Mouse (Mus musculus) midbrain, embryonic 13.5 days (tissue): ENCODE data around the gene Fxyd3. TPM values are rescaled to one million over a fixed set of nuclear protein-coding genes. Genes with fewer than 3 reads are reported as not detected.
A peak's percentile ranks its signal among the peaks of the same experiment; 100 is the strongest.

ENCODE experiments used
- ATAC-seq: fragments of 200-750 bp; cut with Nextera tagmentation; 2 replicates; pipeline ENCODE4 v1.8.0; 2017; ENCODE audit warnings: mild to moderate bottlenecking, moderate TSS enrichment, moderate library complexity
- H3K27ac ChIP-seq: fragments of 300-500 bp; sonication (generic); 2 replicates; pipeline ENCODE4 v1.5.1; 2015; ENCODE audit warnings: inconsistent platforms, mild to moderate bottlenecking, moderate library complexity
- H3K27me3 ChIP-seq: fragments of 300-500 bp; sonication (generic); 2 replicates; pipeline ENCODE4 v1.6.1; 2015; ENCODE audit warnings: mild to moderate bottlenecking, inconsistent platforms
- H3K36me3 ChIP-seq: fragments of 300-500 bp; sonication (generic); 2 replicates; pipeline ENCODE4 v1.6.1; 2015; ENCODE audit warnings: mild to moderate bottlenecking, inconsistent platforms
- H3K4me1 ChIP-seq: fragments of 300-500 bp; sonication (generic); replicated peaks from 2 replicates; pipeline ENCODE4 v1.6.1; 2015; ENCODE audit warnings: inconsistent platforms
- H3K4me2 ChIP-seq: fragments of 300-500 bp; sonication (generic); replicated peaks from 2 replicates; pipeline ENCODE4 v1.6.1; 2015; ENCODE audit warnings: moderate library complexity, mild to moderate bottlenecking, inconsistent platforms
- H3K4me3 ChIP-seq: fragments of 300-500 bp; sonication (generic); replicated peaks from 2 replicates; pipeline ENCODE4 v1.5.1; 2015; ENCODE audit warnings: mild to moderate bottlenecking, inconsistent platforms
- H3K9ac ChIP-seq: fragments of 300-500 bp; sonication (generic); replicated peaks from 2 replicates; pipeline ENCODE4 v1.6.1; 2015; ENCODE audit warnings: mild to moderate bottlenecking, inconsistent platforms
- H3K9me3 ChIP-seq: fragments of 300-500 bp; sonication (generic); 2 replicates; pipeline ENCODE4 v1.6.1; 2016; ENCODE audit warnings: mild to moderate bottlenecking, inconsistent platforms
- WGBS: fragments of 180-500 bp; shearing (Covaris S2); methylation state at CpG from one replicate; pipeline ENCODE4 v1.1.7; 2015; 5-methylcytosine and 5-hydroxymethylcytosine counted together
- polyA plus RNA-seq: library from polyadenylated mRNA; unstranded; fragments of >200 nt; fragmentation: Nextera tagmentation; extraction: Ambion mirVana; gene quantifications from 2 replicates; pipeline ENCODE4 v1.2.1, GENCODE M21; 2015

Fxyd3 gene
- polyA plus RNA-seq, 1 experiment from 2014 or later, result 0.47 TPM

DNA sequence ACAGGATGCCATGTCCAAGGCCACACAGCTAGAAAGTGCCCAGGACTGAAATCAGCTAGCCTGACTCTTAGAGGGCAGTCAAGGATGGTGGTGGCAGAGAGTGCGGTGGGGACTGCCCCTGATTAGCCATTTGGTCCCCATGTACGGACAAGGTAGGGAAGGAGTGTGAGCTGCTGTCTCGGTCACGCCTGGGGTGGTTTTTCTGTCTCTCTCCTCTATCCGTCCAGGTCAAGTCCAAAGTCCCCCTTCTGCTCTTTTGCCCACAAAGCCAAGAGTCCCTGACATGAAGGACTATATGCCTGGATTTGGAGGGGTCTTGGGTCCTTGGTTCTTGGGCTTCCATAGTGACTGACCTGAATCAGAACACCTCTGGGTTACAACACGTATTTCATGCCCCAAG, 37.3 kb upstream of the Fxyd3 start:
- Histone ChIP-seq H3K4me2 (no peak overlapping the region), H3K27ac (no peak overlapping the region), H3K4me3 (no peak overlapping the region), H3K9ac (no peak overlapping the region), H3K36me3 (no peaks in the 10 kb centered on the region), H3K9me3 (no peaks in the 10 kb centered on the region), H3K4me1 (no peaks in the 10 kb centered on the region; the same call in 1 of the 2 replicates), H3K27me3 (0 out of 2 replicates have a peak, but pooled peaks cover 11% of the 10 kb centered on the region)
- WGBS, result 85% methylated on average over 6 of the region's 6 CpGs
- no peak for ATAC-seq

DNA sequence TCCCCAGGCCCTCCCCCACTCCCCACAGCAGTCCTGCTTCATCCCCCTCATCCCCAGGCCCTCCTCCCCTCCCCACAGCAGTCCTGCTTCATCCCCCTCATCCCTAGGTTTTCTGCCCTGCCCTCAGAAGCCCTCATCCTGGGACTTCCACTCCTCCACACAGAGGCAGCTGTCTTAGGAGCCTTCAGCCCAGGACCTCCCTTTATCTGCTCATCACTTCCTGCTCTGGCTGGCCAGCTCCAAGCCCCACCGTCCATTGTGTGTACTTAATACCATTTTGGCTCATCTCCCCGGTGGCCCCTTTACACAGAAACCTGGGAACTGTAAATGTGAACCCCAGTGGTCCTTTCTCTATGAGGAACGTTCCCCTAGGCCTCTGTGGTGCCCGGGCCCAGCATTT, 35.5 kb upstream of the Fxyd3 start:
- Histone ChIP-seq H3K4me2 (no peak overlapping the region), H3K4me3 (no peak overlapping the region), H3K4me1 (no peaks in the 10 kb centered on the region; the same call in 1 of the 2 replicates), H3K9ac (no peak overlapping the region), H3K27ac (no peak overlapping the region), H3K27me3 (0 out of 2 replicates have a peak, but pooled peaks cover 11% of the 10 kb centered on the region), H3K36me3 (no peaks in the 10 kb centered on the region), H3K9me3 (no peaks in the 10 kb centered on the region)
- WGBS, result 23% methylated on average over 4 of the region's 4 CpGs
- ATAC-seq, result no peak

DNA sequence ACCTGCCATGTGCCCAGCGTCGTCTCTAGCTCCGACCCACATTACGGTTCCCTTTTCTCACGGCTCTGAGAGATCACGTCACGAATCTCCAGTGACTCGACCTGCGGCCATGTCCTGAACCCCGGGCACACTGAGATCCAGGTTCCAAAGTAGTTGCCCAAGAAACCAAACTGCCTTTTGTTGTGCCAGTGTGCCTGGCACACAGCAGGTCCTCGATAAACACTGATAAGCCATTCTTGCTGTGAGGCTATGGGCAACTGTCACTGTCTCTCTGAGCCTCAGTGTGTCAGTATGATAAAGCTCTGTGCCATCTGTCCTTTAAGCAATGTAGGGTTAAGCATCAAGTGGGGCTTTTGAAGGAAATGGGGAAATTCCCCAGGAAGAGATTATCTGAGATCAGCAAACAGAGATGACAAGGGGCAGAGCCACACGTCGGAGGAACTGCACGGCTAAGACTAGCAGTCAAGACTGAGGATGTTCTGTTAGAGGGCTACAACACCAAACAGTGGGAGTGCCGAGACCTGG, 34.4 kb upstream of the Fxyd3 start:
- Histone ChIP-seq H3K27me3 (0 out of 2 replicates have a peak, but pooled peaks cover 8% of the 10 kb centered on the region), H3K9ac (no peak overlapping the region), H3K9me3 (no peaks in the 10 kb centered on the region), H3K36me3 (no peaks in the 10 kb centered on the region), H3K27ac (no peak overlapping the region), H3K4me1 (no peaks in the 10 kb centered on the region; the same call in 1 of the 2 replicates), H3K4me3 (no peak overlapping the region), H3K4me2 (no peak overlapping the region)
- no peak for ATAC-seq
- WGBS, result 81% methylated on average over 15 of the region's 15 CpGs

DNA sequence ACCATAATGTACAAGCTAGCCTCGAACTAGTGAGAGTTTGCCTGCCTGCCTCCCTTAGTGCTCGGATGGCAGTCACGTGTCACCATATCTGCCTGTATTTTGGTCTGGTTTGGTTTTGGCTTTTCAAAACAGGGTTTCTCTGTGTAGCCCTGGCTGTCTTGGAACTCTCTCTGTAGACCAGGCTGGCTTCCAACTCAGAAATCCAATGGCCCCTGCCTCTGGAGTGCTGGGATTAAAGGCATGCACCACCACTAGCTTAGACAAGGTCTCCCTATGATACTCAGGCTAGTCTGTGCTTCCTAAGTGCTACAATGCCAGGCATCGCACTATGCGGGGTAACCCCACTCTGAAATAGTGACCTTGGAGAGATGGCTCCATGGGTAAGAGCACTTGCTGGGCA, 33.3 kb upstream of the Fxyd3 start:
- H3K4me1 ChIP-seq, result no peaks in the 10 kb centered on the region
- no peaks in the 10 kb centered on the region for H3K36me3 ChIP-seq
- no peak for ATAC-seq
- H3K9me3 ChIP-seq, result no peaks in the 10 kb centered on the region
- no peak overlapping the region for H3K4me2 ChIP-seq
- H3K27me3 ChIP-seq, result no peaks in the 10 kb centered on the region
- H3K9ac ChIP-seq, result no peak overlapping the region
- 93% methylated on average over 5 of the region's 5 CpGs for WGBS
- H3K4me3 ChIP-seq, result no peak overlapping the region
- no peak overlapping the region for H3K27ac ChIP-seq

DNA sequence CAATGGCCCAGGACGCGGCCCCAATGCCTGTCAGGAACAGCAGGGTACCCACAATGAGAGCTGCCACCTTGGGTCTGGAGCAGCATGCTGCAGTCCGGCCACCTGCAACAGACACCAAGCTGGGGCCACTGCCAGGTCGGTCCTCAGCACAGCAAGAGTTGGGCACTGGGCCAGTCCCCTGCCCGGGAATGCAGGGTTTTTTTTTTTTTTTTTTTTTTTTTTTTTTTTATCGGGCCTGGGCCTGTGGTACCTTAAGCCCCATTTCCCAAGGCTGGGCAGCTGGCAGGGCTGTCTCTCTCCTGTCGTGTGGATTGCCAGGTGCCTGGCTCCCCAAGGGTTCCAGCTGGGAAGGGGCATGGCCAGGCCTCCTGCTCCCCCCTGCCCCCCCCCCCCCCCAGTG, 32.6 kb upstream of the Fxyd3 start:
- Histone ChIP-seq H3K4me3 (no peak overlapping the region), H3K9ac (no peak overlapping the region), H3K27me3 (no peaks in the 10 kb centered on the region), H3K4me2 (no peak overlapping the region), H3K36me3 (no peaks in the 10 kb centered on the region), H3K27ac (no peak overlapping the region), H3K4me1 (no peaks in the 10 kb centered on the region), H3K9me3 (no peaks in the 10 kb centered on the region)
- 39% methylated on average over 6 of the region's 7 CpGs for WGBS
- ATAC-seq, result no peak

DNA sequence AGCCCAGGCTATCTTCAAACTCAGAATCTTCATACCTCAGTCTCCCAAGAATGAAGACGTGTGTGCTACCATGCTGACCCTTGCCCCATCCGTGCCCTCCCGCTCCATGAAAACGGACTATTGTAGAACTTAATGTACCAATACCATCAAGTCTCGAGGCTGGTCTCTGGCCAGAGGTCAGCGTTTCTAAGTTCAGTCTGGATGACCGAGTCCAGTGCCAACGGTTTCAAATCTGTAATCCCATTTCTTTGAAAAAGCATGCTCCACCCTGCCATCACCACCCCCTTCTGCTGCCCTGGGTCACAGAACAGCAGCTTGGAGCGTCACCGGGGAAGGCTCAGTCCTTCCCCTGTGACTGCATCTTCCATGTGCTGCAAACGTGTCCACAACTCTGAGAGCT, 31.3 kb upstream of the Fxyd3 start:
- no peaks in the 10 kb centered on the region for H3K4me1 ChIP-seq
- H3K36me3 ChIP-seq, result no peaks in the 10 kb centered on the region

DNA sequence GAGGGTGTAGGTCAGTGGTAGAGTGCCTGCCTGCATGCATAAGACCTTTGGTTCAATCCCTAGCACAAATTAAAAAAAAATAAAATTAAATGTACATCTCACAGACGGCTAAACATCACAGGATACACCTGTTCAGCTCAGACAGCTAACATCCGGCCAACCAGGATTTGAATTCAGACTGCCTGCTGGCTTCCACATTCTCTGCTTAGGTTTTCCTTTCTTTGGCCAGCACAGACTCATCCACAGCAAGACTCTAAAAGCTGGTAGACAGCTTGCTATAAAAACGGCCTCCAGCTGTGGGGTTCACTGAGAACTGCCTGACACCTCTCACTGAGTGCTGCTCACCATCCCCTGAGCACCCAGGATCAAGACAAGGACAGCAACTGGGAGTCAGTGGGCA, 29.7 kb upstream of the Fxyd3 start:
- Histone ChIP-seq H3K4me3 (no peak overlapping the region), H3K9ac (no peak overlapping the region), H3K4me2 (no peak overlapping the region), H3K36me3 (no peaks in the 10 kb centered on the region), H3K27ac (no peak overlapping the region), H3K27me3 (no peaks in the 10 kb centered on the region), H3K4me1 (no peaks in the 10 kb centered on the region), H3K9me3 (no peaks in the 10 kb centered on the region)
- 73% methylated on average over 3 of the region's 3 CpGs for WGBS
- ATAC-seq, result no peak

More for the DNA sequence above, 31.3 kb upstream of the Fxyd3 start:
- no peak for ATAC-seq
- 88% methylated on average over 11 of the region's 11 CpGs for WGBS
- Histone ChIP-seq H3K27me3 (no peaks in the 10 kb centered on the region), H3K4me3 (no peak overlapping the region), H3K9me3 (no peaks in the 10 kb centered on the region), H3K27ac (no peak overlapping the region), H3K9ac (no peak overlapping the region), H3K4me2 (no peak overlapping the region)

DNA sequence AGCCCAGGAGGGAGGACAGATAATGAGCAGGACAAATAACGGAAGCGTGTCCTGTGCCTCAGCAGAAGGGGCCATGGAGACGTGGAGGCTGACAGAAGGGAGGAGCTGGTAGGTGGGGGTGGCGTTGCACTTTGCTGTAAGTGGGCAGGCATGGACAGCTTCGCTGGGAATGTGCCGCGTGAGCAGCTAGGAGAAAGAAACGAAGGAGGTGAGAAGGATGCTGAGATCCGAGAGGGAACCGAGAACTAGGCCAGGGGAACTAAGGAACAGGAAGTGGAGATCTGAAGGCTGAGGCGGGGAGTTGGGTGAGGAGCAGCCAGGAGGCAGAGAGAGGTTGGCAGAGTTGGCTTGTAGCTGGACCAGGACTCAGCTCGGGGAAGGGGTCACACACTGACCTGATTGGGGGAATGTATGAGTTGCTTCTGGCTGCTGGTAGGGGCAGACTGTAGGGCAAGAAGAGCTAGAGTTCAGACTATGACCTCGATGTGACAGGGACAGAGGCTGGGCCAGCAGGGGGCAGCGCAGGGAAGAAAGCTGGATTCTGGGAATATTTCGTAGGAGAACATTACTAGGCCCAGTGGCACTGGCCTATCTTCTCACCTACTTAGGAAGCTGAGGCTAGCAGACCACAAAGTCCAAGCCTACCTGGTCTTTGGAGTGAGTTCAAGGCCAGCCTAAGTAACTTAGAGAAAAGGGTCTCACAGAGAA, 28.7 kb upstream of the Fxyd3 start:
- Histone ChIP-seq H3K36me3 (no peaks in the 10 kb centered on the region), H3K4me1 (no peaks in the 10 kb centered on the region), H3K9me3 (no peaks in the 10 kb centered on the region), H3K27ac (no peak overlapping the region), H3K4me3 (no peak overlapping the region), H3K27me3 (no peaks in the 10 kb centered on the region), H3K9ac (no peak overlapping the region), H3K4me2 (no peak overlapping the region)
- no peak for ATAC-seq
- 74% methylated on average over 15 of the region's 15 CpGs for WGBS

DNA sequence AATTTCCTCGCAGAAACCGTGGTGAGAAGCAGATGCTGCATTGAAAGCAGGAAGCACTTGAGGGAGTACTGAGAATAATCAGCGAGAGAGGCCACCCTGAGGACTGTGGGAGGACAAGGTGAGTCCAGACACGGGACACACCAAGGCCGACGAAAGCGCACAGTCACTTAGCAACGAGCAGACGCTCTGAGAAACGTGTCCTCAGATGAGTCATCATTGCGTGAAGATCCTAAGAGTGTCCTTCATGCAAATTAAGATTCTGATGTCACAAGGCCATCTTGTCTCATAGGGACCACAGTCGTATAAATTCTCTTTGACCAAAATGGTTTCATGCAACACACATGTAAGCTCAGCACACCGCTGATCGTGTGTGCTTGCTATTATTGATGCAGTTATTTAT, 24.3 kb upstream of the Fxyd3 start:
- Histone ChIP-seq H3K4me2 (no peak overlapping the region), H3K27me3 (no peaks in the 10 kb centered on the region), H3K4me1 (no peaks in the 10 kb centered on the region), H3K9ac (no peak overlapping the region), H3K9me3 (no peaks in the 10 kb centered on the region), H3K27ac (no peak overlapping the region), H3K36me3 (no peaks in the 10 kb centered on the region), H3K4me3 (no peak overlapping the region)
- WGBS, result 84% methylated on average over 14 of the region's 14 CpGs
- no peak for ATAC-seq

DNA sequence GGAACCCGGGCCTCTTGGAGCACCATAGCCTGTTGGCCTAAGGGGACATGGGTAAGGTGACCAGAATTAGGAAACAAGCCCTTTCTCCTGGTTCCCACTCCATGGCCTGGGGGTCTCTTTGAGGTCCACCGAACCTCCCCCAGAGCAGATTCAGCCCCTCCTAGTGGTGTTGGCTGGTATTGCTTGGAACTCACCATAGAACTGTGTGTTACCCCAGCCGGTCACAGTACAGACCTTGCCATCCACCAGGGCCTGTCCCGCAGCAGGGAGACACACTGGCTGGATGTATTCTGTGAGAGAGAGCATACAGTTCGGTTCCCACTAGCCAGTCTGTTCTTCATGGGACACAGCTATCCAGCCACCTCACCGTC, 23.1 kb upstream of the Fxyd3 start:
- Histone ChIP-seq H3K4me2 (no peak overlapping the region), H3K36me3 (no peaks in the 10 kb centered on the region), H3K27me3 (no peaks in the 10 kb centered on the region), H3K4me1 (no peaks in the 10 kb centered on the region), H3K9ac (no peak overlapping the region), H3K9me3 (no peaks in the 10 kb centered on the region), H3K27ac (no peak overlapping the region), H3K4me3 (no peak overlapping the region)
- WGBS, result 91% methylated on average over 6 of the region's 6 CpGs
- no peak for ATAC-seq

DNA sequence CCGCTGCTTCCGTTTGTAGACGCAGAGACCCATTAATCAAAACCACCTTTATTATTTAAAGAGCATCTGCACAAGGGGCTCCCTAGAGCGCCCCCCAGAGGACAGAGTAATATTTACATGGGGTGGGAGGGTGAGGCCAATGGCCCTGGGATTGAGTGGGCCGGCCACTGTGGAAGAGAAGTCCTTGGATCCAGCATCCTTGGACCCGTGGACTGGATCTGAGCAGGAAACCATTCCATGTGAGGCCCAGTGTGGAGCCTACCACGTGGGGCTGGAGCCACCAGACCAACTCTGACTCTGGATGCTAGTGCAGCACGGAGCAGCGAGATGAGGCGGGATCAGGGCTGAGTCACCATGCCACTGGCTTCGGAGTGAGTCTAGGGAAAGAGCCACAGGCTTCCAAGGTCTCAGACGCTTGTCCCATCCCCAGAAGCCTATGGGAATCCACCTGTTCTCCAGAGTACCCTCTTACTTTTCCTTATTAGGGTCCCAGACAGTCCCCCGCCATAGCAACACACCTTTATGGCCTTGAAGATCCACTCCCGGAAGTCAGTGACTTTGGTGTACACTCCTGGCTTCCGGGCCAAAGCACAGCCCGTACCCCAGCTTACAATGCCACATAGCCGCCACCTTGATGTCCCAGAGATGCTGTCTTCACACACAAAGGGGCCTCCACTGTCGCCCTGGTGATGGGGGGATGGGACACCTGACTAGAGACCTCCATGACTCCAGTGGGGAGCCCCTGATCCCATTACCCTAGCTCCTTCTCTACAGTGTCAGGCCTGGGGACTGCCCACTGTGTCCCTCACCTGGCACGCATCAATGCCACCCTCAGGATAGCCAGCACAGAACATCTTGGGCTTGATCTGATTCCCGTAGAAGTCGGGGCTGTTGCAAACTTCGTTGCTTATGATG, 22.4 kb upstream of the Fxyd3 start:
- Histone ChIP-seq H3K27ac (no peak overlapping the region), H3K4me3 (no peak overlapping the region), H3K4me1 (no peaks in the 10 kb centered on the region), H3K36me3 (no peaks in the 10 kb centered on the region), H3K4me2 (no peak overlapping the region), H3K27me3 (no peaks in the 10 kb centered on the region), H3K9ac (no peak overlapping the region), H3K9me3 (no peaks in the 10 kb centered on the region)
- ATAC-seq, result no peak
- WGBS, result 83% methylated on average over 22 of the region's 22 CpGs

DNA sequence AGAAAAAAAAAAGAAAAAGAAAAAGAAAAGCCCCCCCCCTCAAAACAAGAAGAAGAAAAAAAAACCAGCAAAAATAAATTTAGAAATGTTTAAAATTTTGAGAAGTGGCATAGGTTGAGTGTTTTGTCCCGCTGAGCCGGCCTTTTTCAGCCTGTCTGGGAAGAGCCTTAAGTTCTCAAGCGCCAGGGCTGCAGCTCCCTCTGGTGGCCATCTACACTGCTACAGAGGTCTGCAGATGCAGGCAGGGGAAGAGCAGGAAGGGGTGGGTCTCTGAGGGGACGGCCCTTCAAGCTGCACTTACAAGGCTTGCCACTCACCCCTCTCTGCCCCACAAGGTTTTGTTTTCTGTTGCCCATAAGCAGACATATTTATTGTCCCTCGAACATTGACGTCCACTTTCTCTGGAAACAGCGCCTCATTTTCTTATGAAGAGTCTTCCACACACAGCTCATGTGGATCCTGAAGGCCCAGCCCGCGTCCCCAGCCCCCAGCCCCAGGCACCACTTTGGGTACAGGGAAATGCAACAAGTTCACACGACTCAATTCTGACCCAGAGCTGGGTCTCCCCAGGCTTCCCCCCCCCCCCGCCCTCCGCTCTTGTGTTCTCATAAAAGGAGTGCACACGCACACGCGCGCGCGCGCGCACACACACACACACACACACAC, 21.2 kb upstream of the Fxyd3 start:
- Histone ChIP-seq H3K9me3 (no peaks in the 10 kb centered on the region), H3K4me1 (no peaks in the 10 kb centered on the region), H3K4me2 (peak overlapping the region; percentile 39), H3K9ac (no peak overlapping the region), H3K27ac (no peak overlapping the region), H3K4me3 (peak overlapping the region; percentile 17; the same call in 1 of the 2 replicates), H3K36me3 (no peaks in the 10 kb centered on the region), H3K27me3 (no peaks in the 10 kb centered on the region)
- ATAC-seq, result peak; percentile 95
- WGBS, result 51% methylated on average over 20 of the region's 20 CpGs
